Mouse (Mus musculus): ENCODE measurements around the gene Dmrt3.

DNA sequence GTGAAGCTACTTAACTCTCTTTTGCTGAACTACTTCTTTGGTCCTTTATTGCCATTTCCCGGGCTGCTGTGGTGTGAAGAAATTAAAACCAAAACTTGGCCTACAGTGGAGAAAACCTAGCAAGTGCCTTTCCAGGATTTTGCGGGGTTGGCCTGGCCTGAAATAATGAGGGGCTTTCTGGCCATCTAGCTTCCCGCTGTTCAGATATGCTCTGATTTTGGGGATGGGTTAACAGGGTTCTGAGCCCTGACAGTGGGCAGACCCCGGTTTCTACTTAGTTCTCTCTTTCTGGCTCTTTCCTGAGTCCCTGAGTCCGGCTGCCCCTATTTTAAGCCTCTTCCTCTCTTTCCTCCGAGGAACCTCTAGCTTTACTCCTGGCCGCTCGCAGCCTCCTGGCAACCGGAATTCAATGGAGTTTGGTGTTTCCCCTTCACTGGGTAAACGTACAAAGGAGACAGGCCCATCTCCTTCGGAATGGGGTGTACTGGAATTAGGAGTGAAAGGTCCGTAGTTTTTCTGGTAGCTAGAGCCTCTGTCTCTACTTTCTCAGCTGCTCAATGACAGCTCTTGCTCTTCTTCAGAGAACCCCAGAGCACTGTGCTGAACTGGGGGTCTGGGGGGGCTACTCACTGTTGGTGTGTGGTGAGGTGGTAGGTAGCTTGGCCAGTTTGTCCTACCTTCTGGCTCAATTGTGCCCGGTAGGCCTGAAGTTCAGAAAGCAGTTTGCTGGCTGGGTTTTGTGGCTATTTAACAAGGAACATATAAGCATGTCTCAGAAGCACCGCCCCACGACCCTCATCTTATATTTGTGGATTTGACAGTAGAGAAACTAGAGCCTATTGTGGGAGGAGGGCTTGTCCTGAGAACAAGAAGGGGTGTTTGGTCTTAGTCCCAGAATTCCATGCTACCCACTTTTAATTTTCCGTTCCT lies 2.0 kb downstream of the Dmrt3 start:
- TF ChIP-seq CTCF (IDR thresholded peaks at IDR 0.05; ENCODE audit: low read depth) (no peak), EP300 (optimal IDR thresholded peaks at IDR 0.05) (no peak)

All from stomach, postnatal 0 days (tissue).